Mouse (Mus musculus): ENCODE data around the gene Gm7879.
A peak's percentile ranks its signal among the peaks of the same experiment; 100 is the strongest.
"Not testable (repeated sequence)": the region's sequence is repeated elsewhere in the genome, so short reads cannot be mapped to it uniquely, and the experiment has no call there.

The Gm7879 gene

DNA sequence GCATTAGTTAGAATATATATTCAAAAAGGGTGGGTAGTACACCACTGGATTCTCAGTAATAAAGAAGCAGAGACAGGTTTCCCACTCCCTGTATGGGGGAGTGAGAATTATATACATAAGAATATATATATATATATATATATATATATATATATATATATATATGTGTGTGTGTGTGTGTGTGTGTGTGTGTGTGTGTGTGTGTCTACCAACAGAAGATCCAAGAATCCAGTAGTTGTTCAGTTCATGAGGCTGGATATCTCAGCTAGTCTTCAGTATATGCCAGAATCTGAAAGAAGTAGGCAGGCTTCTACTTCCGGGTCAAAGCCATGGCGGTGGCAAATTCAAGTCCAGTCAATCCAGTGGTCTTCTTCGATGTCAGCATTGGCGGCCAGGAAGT lies at the start of gene Gm7879:
Gene Gm7879 (plus strand): TSS at position 301 of the 400 bp plus-strand sequence.
- not testable (repeated sequence) for ATAC-seq (ENCODE audit: insufficient number of reproducible peaks, low FRiP score, low TSS enrichment)

DNA sequence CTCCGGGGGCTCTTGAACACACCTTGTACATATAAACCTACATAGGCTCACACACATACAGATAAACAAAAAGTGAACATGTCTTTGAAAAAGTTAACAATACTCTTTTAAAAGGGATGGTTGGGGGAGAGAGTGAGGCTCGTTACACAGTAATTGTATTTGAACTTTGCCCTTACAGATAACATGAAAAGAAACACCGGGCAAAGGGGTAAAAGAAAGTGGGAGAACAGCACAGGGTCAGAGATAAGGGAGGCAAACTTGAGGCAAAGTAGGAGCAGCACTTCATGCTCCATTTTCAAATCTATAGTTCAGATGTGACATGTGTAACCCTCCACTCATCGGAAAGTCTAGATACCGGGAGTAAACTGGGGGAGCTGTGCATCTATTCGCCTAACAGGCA lies 49.3 kb upstream of the Gm7879 start:
- ATAC-seq (ENCODE audit: insufficient number of reproducible peaks, low FRiP score, low TSS enrichment), result no peak

DNA sequence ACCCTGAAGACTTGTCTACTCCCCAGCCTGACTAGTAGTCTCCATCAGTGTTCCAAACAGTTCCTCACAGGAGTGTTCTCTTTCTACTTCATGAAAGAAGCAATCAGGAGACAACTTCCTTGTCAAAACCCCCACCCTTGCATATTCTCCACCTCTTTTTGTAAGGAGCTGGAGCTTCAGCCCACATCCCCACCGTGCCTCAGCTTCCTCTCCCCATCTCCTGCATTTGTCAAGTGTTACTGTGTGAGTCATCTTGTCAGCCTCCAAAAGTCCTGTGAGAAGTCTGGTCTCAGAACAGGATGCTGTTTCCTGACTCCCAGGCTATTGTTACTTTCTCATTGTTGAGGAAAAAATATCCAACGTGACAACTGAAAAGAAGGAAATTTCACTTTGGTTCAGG lies 47.6 kb upstream of the Gm7879 start:
- no peak for ATAC-seq (ENCODE audit: insufficient number of reproducible peaks, low FRiP score, low TSS enrichment)

DNA sequence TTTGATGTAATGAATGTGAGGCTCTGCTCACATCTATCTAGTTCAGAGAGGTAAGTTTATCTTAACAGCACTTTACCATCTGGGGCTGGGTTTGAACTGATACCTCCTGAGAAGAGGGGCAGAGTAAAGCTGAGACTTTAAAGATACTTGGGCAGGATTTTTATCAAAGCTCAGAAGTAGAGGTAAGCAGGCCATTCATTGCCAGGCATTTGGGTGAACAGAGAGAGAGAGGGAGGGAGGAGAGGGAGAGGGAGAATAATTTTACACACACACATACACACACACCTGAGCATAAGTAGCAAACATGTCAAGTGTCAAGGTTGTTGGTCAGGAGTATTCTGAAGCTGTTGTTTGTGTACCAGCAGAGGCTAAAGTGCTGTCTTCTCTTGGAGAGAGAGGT lies 44.7 kb upstream of the Gm7879 start, which contains the start of gene Cd38:
Gene Cd38 (plus strand): TSS at position 301 of the 400 bp plus-strand sequence.
- ATAC-seq (ENCODE audit: insufficient number of reproducible peaks, low FRiP score, low TSS enrichment), result peak; percentile 45

DNA sequence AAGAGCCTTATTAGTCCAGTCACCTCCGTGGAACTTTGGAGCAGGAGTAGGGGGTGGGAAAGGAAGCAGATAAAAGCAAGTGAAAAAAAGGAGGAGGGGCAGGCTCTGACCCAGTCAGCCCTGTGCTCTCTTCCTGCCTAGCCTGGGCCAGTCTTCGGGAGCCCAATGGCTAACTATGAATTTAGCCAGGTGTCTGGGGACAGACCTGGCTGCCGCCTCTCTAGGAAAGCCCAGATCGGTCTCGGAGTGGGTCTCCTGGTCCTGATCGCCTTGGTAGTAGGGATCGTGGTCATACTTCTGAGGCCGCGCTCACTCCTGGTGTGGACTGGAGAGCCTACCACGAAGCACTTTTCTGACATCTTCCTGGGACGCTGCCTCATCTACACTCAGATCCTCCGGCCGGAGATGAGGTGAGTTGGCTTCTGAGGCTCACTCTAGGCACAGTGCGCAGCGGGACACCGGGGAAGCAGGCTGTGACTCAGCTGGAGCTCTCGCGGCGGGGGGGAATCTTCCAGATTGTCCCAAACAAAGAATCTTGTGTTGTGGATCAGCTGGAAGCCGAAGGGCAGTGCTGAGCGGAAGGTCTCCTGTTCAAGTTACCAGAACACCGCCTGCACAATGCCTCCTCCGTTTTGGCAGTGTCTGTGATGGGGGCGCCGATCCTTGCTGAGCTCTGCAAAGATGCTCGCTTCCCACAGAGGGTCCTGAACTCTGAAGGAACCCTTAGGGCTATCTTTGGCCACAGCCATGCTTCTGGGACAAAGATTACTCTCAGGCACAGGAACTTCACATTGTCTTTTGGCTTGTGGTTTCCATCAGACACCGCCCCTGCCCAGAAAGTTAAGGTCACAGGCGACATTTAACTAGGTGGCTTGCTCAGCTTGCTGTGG lies 44.0 kb upstream of the Gm7879 start:
- ATAC-seq (ENCODE audit: insufficient number of reproducible peaks, low FRiP score, low TSS enrichment), result peak; percentile 58; the same call in 1 of the 2 replicates

DNA sequence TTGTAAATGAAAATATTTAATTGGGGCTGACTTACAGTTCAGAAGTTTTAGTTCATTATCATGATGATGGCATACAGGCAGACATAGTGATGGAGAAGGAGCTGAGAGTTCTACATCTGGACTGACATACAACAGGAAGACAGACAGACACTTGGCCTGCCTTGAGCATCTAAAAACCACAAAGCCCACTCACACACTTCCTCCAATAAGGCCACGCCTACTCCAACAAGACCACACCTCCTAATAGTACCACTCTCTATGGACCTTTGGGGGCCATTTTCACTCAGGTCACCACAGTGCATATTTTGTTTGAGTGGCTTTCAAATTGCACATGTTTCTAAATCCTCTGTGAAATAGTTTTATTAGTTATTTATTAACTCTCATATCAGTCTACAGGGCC lies 41.1 kb upstream of the Gm7879 start:
- ATAC-seq (ENCODE audit: insufficient number of reproducible peaks, low FRiP score, low TSS enrichment), result no peak

DNA sequence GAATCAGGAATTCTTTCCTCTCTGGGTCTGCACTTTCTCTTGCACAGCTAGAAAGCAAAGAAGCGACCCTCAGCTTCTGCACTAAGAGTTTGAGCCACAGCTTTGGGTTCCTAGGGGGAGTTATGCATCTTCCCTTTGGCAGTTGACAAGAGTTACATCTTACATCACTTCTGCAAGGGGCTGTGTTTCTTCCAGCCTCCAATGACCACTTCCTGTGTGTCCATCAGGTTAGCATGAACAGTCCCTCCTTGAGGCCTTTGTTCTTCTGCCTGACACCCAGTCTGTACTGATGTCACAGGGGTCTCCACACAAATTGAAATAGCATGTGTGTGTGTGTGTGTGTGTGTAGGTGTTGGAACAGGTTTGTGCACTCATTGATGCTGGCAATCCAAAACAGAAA lies 40.3 kb upstream of the Gm7879 start:
- no peak for ATAC-seq (ENCODE audit: insufficient number of reproducible peaks, low FRiP score, low TSS enrichment)

DNA sequence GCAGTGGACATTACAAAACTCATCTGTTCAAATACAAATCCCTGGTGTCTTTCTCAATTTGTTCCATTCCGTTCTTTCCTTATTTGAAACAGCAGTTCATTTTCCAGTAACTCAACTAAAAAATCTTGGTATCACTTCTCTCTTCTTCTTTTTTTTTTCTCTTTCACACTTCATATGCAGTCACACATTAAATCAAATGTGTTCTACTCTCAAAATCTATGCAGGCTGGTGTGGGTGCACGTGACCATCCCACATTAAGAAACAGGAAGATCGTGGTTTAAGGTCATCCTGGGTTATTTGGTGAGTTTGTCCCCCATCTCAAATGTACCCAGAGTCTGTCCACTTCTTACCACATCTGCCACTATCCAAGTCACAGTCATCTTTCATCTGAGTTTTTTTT lies 30.9 kb upstream of the Gm7879 start:
- ATAC-seq (ENCODE audit: insufficient number of reproducible peaks, low FRiP score, low TSS enrichment), result no peak

DNA sequence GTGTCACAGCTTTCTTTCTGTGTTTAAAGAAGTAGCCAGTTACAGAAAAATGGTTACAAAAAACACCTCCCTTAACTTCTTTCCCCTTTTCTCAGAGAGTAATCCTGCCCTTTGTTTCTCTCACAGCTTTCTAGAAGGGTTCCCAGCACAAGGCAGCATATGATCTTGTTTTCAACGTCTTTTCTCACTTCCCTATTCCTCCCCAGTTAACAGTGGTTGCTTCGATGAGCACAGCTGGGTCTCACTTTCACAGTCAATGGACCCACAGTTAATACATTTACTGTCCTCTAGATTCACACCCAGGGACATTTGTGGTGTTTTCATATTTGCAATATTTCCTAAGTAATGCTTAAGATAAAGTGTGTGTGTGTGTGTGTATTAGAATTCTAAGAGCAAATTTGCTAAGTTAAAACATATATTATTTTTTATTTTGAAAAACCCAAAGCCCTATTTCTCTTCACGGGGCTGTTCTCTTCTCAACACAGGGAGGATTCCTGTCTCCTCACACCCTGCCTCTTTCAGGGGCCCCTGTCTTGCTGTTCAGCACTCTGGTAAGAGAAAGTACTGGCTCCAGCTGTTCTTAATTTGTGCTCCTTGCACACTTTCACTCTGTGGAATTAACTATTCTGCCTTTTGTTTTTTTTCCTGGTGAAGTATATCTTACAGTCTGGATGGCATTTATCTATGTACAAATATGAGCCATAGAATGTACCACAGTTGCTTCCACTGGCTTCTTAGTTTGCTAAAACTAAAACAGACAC lies 27.7 kb upstream of the Gm7879 start:
- no peak for ATAC-seq (ENCODE audit: insufficient number of reproducible peaks, low FRiP score, low TSS enrichment)

DNA sequence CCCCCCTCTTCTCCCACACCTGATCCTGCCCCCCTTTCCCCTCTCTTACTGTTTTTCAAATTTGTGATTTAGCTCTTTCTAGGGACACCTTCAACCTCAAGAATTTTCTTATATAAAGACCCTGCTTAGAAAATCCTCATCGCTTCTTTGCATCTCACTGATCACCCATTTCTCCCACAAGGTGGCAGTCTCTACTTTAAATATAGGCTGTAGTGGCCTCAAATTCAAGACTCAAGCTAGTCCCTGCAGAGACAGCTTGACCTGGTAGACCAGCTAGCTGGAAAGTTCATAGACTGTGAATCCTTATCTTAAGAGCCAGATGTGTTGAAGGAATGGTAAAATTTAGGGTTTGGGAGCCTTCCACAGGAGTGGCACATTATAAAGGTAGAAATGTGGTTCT lies 20.6 kb upstream of the Gm7879 start:
- ATAC-seq (ENCODE audit: insufficient number of reproducible peaks, low FRiP score, low TSS enrichment), result no peak; the same call in 1 of the 2 replicates

DNA sequence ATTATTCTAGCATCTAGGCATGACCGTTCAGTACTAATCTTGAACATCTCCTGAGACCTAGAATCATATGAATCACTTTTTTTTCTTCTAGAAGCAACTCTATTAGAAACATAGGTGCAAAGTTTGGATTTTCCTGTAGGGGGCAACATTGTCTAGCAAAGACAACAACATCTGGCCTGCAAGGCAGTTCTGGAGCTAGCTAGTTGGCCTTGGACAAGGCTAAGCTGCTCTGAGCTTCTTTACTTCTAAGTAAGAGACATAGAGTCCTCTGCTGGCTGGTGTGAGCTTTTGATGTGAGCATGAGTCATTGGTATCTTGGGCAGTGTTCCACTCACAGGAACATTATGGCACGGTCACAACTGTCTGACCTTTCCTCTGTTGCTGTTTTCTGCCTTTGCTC lies 18.8 kb upstream of the Gm7879 start:
- no peak for ATAC-seq (ENCODE audit: insufficient number of reproducible peaks, low FRiP score, low TSS enrichment)

DNA sequence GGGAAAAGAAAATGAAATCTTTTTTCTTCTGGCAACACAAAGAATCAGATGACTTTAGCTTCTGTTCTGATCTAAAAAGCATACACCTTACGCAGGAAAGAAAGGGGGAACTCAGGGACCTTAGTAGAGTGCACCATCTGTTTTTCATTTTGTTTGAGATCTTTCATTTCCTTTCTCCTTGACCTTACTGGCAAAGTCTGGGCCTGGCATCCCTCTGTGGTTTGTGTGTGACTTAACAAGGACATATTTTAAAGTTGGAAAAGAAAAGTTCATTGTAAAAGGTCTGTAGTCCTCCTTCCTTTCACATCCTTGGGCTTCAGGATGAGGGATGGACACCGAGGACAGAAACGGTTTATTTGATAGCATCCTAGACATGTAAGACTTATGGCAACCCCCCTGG lies 17.0 kb upstream of the Gm7879 start:
- no peak for ATAC-seq (ENCODE audit: insufficient number of reproducible peaks, low FRiP score, low TSS enrichment)

DNA sequence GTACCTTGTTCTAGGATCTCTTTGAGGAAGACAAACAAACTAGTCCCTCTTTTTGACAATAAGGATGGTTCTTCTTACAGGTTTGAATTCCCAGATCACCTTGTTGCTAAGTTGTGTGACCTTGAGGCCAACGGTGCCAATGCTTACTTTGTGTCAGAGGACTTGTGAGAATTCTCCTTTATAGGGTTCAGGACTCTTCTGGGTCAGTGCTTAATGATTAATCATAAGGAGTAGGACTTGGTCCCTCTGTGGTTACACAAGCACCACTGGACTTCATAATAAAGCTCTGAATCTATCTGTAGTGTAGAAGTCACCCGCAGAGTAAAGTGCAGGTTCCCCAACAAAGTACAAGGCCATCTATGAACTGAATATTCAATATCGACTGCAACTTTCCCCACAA lies 8.3 kb upstream of the Gm7879 start:
- ATAC-seq (ENCODE audit: insufficient number of reproducible peaks, low FRiP score, low TSS enrichment), result no peak

DNA sequence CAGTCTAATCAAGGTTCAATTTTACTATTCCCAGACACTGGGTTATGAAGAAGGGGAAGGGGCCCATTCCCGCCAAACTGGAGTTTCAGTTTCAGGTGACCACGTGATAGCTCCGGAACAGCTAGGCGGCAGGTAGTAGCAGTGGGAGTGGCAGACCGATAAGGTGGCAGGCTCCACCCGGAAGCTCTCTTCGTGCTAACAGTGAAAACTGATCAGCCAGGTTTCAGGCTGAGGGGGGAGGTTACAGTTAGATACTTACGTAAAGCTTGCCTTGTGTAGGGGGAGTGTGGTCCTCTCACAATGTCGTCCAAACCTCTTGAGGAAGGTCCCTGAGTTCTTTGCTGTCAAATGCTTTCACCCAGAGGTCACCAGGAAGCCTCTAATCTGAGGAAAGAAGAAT lies 3.7 kb upstream of the Gm7879 start:
- no peak for ATAC-seq (ENCODE audit: insufficient number of reproducible peaks, low FRiP score, low TSS enrichment)

DNA sequence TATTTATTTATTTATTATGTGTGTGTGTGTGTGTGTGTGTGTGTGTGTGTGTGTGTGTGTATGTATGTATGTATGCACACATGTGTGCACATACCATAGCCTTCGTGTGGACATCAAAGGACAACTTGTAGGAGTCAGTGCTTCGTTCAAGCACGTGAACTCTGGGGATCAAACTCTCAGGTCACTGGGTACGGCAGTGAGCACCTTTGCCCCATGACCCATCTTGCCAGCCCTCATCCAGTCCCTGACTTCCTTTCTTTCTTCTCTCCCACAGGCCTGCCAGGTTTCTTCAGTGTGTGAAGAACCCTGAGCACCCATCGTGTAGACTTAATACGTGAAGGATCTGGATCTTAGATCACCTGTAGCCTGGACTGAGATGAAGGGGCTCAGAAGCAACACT lies 2.9 kb upstream of the Gm7879 start:
- no peak for ATAC-seq (ENCODE audit: insufficient number of reproducible peaks, low FRiP score, low TSS enrichment)

DNA sequence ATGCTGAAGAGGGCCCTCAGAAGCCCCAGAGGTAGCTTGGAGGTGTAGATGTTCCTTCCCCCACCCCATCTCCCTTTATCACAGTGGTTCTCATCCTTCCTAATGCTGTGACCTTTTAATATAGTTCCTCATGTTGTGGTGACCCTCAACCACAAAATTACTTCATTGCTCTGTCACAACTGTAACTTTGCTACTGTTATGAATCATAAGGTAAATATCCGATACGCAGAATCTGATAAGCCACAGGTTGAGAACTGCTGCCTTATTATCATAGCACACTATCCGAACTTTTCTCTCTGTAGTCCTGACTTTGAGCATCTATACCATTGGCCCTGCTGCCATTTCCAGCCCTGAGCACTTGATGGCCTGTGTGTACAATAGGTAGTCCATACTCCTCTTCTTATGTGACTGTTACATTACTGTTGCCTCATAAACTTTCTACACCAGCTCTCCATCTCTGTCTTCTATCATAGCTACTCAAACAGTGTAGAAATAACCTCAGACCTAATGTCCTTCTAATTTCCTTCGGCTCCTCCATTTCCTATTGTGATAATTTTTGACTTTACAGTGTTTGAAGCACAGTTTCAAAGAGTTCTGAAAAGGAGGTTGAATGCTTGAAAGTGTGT lies 2.4 kb downstream of the Gm7879 start:
- no peak for ATAC-seq (ENCODE audit: insufficient number of reproducible peaks, low FRiP score, low TSS enrichment)

DNA sequence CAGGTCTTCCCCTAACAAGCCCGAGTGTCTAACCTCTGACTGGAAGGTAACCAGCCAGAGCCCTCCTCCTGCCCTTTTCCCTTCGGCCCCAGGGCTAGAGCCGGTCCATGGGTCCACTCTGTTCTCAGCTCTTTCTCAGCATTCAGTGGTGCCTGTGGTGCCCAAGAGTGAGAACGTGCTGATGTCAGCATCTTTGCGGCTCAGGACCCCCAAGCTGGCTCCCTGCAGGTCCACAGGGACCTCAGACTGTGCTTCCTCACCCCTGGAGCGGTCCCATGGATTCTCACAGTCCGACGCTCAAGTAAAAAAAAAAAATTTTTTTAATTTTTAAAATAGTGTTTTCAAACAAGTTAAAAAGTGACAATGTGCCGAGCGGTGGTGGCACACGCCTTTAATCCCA lies 8.9 kb downstream of the Gm7879 start:
- ATAC-seq (ENCODE audit: insufficient number of reproducible peaks, low FRiP score, low TSS enrichment), result no peak

DNA sequence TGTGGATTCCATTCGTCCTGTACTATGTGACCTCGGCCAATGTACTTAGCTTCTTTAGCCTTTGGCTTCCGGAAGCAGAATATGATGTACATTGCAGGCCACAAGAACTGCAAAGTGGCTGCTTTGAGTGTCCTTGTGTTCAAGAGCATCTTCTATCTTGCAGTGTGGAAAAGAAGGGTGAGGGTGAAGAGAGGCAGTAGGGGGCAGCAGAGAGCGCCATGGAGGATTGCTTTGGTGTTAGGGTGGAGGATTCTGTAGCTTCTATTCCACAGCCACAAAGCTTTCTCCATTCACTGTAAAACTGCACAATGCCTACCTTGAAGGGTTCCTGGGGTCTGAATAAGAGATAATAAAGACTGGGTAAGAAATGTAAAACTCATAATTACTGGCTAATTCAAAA lies 11.0 kb downstream of the Gm7879 start:
- 0 out of 2 replicates have a peak, but pooled peaks have one; percentile 49 for ATAC-seq (ENCODE audit: insufficient number of reproducible peaks, low FRiP score, low TSS enrichment)

DNA sequence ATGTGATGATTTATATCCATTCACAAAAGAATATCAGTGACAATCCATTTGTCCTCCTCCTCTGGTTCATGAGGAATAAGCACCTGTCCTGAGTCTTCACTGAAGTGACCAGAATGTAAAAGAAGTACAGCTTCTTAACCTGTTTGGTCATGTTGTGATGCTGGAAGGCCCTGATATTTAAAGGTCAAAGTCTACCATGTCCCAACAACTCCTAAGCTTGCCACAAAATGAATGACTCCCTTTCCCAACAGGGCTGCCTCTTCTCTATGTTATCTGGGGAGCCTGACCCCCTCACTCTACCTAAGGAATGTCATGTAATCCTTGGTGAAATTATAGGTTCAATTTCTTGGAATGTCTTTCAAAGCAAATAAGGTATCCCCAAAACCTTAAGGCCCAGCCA lies 14.8 kb downstream of the Gm7879 start:
- no peak for ATAC-seq (ENCODE audit: insufficient number of reproducible peaks, low FRiP score, low TSS enrichment)

DNA sequence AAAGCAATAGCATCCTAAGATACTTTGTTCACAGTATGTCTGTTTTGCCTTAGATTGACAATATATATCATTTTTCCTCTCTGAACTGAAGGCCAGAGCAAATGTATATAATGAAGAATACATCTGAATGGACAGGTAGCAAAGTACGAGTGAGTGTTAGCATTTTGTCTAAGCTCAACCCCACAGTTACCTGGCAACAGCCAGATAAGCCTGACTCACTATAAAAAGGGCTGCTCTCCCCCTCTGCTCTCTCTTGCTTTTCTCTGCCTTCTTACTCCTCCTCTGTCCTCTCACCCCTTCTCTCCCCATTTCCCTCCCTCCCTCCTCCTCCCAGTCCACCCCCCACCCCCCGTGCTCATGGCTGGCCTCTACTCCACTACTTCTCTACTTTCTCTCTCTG lies 20.3 kb downstream of the Gm7879 start:
- ATAC-seq (ENCODE audit: insufficient number of reproducible peaks, low FRiP score, low TSS enrichment), result no peak

DNA sequence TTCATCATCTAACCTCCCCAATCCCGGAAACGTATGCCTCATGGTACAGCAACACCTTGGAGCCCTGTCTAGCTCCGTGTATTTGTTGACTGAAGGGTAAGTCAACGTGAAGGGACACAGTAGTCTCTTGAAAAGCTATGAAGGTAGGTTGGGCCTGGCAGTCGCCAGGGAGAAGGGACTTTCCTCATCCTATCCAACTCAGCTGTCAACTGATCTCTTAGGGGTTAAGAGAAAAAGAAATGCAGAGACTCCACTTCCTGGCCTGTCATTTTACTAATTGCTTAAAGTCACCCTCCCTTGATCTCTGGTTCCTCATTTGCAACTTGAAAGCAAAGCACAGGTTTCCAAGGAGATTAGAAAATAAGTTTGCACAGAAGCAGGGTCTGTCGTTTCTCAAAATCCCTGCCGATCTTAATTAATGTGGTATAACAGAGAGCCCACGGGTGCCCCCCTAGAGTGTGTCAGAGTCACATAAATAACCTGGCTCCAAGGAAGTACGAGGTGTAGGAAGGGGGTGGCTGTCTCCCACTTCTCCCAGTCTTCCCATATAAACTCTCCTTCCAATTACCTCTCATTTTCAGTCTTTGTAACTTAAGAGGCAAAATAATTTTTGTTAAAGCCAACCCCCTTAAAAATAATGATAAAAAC lies 34.5 kb downstream of the Gm7879 start:
- no peak for ATAC-seq (ENCODE audit: insufficient number of reproducible peaks, low FRiP score, low TSS enrichment)
